Mouse (Mus musculus): ENCODE measurements around the gene Rasef.
"Not testable (repeated sequence)": the region's sequence is repeated elsewhere in the genome, so short reads cannot be mapped to it uniquely, and the experiment has no call there.

Gene Rasef

DNA sequence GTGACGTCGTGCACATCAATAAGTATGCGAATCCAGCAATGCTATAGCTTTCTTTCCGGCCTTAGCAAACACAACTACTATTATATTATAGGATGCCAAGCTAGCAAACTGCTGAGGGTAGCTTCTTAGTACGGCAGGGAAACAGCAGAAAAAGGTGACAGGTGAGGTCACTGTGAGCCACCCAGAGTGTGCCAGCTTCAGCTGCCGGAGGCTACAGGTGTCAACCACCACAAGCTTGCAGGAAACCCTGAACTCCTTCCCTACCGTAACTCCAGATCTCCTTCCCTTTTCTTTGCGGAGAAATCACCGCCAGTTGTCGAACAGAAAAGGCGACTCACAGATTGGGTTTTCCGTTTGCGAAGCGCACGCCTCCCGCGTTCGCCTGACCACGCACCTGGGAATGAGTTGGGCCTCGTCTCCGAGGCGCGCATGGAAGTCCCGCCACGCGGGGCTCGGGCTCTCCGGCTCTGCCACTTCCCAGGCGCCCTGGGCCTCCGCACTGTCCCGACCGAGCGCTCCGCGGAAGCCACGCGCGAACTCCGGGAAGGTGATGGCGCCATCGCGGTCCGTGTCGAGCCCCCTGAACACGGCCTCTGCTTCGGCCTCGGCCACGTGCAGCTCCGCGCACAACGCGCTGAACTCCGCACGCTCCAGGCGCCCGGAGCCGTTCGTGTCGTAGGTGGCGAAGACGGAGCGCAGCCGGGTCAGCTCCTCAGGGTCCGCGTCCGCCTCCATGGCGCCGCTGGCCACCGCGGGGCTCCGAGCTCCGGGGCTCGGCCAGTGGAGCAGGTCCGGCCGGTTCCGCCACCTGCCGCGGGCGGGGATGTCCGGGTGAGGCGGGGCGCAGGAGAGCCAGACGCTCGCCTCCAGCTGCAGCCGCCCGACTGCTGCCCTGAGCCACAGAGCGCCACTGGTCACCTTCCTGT lies at the start of gene Rasef:
Gene Rasef (minus strand): TSS at position 735 of the 926 bp plus-strand sequence.
- DNase-seq (ENCODE audit: low spot score in 2 of 2), result no peak

DNA sequence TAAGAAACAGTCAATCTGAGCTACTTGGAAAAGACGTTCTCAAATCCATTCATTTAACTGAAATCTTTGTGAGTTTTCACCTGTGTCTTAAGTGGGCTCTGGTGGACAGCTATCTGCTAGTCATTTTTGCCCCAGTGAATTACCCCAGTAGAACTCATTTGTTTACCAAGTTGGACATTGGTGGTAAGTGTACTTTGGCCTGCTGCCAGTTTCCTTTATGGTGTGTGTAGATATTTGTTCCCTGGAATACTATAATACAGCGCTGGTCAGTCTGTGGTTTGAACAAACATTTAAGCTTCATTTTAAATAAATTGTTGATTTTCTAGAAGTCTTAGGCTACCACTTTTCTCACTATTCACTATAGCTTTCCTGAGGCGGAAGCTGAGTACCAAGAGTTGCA lies 35.8 kb upstream of the Rasef start:
- no peak for DNase-seq (ENCODE audit: low spot score in 2 of 2)

GRCm38 (mm10) chr4:73791186-73791540 lies 369 bp upstream of the Rasef start:
- DNase-seq (ENCODE audit: low spot score in 2 of 2), result no peak

DNA sequence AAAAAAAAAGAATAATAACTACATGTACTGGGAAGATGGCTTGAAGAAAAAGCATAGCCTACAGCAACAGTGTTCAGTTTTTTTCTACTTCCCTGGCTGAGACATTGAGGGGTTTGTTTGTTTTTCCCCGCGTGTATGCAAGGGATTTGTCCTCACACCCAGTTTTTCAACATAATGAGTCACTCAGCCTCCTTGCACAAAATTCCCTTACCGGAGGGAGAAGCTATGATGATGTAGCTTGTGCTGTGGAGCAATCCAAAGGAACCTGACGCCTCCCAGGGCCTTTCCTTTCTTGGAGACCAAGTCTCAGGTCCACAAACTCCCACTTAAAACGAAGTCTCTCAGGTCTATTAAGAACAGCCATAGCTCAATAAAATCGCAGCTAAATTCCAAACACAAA lies 1.3 kb downstream of the Rasef start:
- no peak for DNase-seq (ENCODE audit: low spot score in 2 of 2)

DNA sequence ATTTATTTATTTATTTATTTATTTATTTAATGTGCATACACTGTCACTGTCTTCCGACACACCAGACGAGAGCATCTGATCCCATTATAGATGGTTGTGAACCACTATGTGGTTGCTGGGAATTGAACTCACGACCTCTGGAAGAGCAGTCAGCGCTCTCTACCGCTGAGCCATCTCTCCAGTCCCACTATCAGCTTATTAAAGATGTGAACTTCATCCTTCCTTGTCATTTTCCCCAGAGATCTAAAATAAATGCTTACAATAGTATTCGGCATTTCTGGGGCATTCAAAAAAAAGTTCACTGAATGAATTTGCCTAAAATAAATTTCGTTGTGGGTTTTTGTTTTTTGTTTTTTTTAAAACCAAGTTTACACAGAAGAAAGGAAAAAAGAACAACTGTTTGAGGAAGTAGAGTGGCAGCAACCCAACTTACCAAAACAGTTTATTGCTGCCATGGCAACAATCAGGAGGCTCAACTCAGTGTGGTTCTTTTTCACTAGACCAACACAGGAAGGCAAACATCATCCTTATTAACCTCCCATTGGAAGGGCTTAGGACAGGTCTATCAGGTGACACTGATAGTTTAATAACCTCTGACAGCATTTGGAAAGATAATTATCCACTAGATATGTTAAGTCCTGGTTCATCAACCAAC lies 2.6 kb downstream of the Rasef start:
- no peak for DNase-seq (ENCODE audit: low spot score in 2 of 2)

DNA sequence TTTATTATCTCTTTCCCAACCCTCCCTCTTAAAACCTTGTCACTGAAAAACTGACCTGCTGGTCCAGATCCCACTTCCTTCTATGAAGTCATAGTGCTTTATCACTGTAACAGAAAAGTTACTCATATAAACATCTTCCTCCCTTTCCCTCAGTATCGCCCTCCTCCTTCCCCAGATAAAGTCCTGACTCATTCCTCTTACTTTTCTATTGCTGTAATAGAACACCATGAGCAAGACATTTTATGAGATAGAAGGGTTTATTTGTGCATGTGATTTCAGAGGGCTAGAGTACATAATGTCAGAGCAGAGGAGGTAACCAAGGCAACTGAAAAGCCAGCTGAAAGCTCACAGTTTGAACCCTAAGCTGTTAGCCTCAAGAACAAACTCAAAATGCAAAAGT lies 6.6 kb downstream of the Rasef start:
- no peak for DNase-seq (ENCODE audit: low spot score in 2 of 2)

DNA sequence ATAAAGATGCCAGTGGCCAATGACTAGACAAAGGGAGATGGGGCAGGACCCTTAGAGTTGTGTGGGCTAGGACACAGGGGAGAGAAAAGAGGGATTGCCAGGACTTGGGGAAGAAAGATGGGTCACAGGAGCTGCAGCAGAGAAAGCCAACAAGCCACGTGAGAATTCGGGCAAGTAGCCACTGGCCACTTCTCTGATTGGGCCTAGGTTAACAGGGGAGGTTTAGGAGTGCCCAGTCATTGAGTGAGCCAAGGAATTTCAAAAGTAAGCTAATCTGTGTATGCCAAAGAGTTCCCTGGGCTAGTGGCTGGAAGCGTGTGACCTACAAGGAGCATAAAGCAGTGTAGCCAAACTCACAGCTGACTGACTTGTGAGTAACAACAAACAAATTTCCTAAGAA lies 9.7 kb downstream of the Rasef start:
- DNase-seq (ENCODE audit: low spot score in 2 of 2), result no peak

DNA sequence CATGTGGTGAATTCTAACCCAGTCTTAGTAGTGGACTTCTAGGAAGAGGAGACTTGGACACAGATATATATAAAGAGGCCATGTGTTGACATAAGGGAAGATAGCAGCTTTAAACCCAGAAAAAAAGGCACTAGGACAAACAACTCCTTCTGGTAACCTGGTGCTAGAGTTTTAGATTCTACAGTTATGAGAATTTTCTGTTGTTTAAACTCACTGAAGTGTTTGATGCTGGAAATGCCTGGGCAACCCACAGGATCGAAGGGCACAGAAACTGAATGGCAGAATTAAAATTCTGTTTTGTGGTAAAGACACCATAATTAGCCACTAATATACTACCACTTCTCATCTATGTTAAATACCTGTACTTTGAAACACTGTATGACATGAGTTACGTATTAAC lies 15.5 kb downstream of the Rasef start:
- no peak for DNase-seq (ENCODE audit: low spot score in 2 of 2)

- DNase-seq (ENCODE audit: low spot score in 2 of 2), result no peak
Observed at GRCm38 (mm10) chr4:73773831-73774810, 16.7 kb downstream of the Rasef start.

GRCm38 (mm10) chr4:73772028-73772427 lies 18.8 kb downstream of the Rasef start:
- no peak for DNase-seq (ENCODE audit: low spot score in 2 of 2)

- no peak for DNase-seq (ENCODE audit: low spot score in 2 of 2)
Observed at GRCm38 (mm10) chr4:73770592-73770991, 20.2 kb downstream of the Rasef start.

GRCm38 (mm10) chr4:73768156-73768555 lies 22.6 kb downstream of the Rasef start:
- no peak for DNase-seq (ENCODE audit: low spot score in 2 of 2)

DNA sequence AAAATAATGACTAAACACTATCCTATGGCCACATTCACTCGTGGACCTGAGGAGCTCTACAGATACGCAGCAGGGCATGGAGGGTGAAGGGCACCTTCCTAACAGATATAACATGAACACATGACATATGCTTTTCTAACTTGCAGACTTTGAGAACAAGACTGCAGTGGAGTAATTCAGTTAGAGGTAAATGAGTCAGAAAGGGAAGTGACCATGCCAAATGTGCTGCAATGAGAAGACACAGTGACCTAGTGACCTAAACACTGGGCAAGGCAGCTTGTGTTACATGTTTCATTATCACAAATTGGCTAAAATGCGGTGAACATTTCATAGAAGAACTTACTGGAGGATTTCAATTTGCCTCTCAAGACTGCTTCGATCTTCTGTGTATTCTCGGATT lies 42.6 kb downstream of the Rasef start:
- DNase-seq (ENCODE audit: low spot score in 2 of 2), result no peak

- no peak for DNase-seq (ENCODE audit: low spot score in 2 of 2)
Observed at GRCm38 (mm10) chr4:73739439-73739838, 51.4 kb downstream of the Rasef start.

DNA sequence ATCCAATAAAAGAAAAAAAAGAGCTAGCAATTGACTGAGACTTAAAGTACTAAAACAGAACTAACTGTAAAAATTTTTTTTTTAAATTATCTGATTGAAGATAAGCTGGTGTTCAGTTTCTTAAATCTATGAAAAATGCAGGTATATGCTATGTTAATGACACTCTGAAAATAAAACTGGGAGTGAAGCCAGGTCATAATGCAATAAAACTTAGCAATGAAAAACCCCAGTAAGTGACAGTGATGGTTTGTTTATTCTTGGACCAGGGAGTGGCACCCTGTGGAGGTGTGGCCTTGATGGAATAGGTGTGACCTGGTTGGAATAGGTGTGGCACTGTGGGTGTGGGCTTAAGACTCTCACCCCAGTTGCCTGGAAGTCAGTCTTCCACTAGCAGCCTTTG lies 71.0 kb downstream of the Rasef start:
- no peak for DNase-seq (ENCODE audit: low spot score in 2 of 2)

GRCm38 (mm10) chr4:73718761-73719160 lies 72.0 kb downstream of the Rasef start:
- DNase-seq (ENCODE audit: low spot score in 2 of 2), result no peak

GRCm38 (mm10) chr4:73683216-73683615 lies 107.6 kb downstream of the Rasef start, which contains the start of gene Gm428:
Gm428 (plus strand) TSS chr4:73683516.
- not testable (repeated sequence) for DNase-seq (ENCODE audit: low spot score in 2 of 2)

DNA sequence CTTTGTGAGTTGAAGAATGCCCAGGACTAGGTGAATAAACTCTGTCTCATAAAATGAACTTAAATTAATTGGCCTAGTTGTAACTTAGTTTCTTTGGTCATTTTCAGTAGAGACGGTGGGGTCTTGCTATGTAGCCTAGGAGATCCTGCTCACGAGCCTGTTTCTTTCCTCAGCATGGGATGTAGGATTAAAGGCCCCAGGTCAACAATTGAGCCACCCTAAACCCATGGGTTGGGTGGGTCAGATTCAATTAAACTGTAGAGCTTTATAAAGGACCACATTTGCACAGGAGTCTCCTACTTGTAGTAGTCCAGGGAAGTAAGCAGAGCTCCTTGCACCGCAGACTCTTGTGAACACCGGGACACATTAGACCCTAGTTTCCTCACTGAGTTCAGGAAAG lies 122.7 kb downstream of the Rasef start, which contains the start of gene Gm11239:
Gene Gm11239 (plus strand): TSS at position 301 of the 400 bp plus-strand sequence.
- DNase-seq (ENCODE audit: low spot score in 2 of 2), result not testable (repeated sequence)
